Mouse (Mus musculus): ENCODE results near the gene Slc35e3.
A peak's percentile ranks its signal among the peaks of the same experiment; 100 is the strongest.

The Slc35e3 gene

DNA sequence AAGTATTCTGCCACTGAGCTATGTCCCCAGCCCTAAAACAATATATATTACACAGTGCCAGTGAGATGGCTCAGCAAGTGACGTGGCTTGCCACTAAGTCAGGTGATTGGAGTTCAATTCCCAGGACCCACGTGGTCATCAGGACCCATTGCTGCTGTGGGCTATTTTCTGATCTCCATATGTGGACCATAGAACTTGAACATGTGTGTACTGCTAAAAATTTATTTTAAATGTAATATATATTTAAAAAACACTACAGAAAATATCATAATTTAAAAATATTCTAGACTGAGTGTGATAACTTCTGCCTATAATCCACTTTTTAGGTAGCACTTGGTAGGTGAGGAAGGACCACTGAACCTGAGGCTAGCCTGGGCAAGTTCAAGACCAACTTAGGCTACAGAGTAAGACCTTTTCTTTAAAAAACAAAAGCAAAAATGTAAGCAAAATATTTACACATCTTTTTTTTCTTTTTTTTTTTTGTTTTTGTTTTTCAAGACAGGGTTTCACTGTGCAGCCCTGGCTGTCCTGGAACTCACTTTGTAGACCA is 16.2 kb upstream of the Slc35e3 start:
- DNase-seq (ENCODE audit: low spot score) = peak; percentile 93

DNA sequence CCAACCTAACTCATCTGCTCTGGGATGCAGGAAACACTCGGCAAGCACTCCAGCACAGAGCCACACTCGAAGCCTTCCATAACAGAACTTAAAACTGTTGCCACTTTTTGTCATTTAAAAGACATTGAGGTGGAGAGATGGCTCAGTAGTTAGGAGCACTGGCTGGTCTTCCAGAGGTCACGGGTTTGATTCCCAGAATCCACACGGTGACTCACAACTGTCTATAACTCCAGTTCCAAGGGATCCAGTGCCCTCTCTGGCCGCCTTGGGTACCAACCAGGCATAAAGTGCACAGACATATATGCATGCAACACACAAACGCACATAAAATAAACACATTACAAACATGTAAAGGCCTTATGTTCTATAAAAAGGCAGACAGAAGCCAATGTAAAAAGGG is 15.4 kb upstream of the Slc35e3 start:
- peak; percentile 97 for DNase-seq (ENCODE audit: low spot score)

DNA sequence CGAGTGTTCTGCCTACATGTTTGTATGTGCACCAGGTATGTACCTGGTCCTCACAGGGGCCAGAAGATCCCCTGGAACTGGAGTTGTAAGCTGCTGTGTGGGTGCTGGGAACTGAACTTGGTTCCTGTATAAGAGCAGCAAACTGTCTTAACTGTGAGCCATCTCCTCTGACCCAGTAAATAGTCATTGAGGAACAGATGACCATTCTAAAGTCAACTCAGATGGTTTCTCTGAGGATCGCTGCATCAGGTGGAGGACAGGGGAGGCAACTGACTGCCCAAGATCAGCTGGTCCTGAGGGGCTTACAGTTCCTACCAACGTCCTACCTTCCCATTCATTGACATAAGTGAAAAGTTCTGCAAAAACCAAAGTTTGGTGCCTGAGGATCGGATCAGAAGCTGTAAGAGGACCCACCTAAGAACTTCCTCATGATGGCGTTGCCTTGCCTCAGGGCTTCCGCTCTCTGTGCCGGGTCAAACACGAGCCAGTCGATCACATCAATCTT is 14.7 kb upstream of the Slc35e3 start:
- DNase-seq (ENCODE audit: low spot score) = no peak

GRCm38 (mm10) chr10:117759844-117760630 is 13.9 kb upstream of the Slc35e3 start:
- peak; percentile 95 for DNase-seq (ENCODE audit: low spot score)

GRCm38 (mm10) chr10:117758749-117759727 is 12.9 kb upstream of the Slc35e3 start:
- peak; percentile 95 for DNase-seq (ENCODE audit: low spot score)

GRCm38 (mm10) chr10:117758344-117758743 is 12.2 kb upstream of the Slc35e3 start:
- DNase-seq (ENCODE audit: low spot score) = peak; percentile 95

DNA sequence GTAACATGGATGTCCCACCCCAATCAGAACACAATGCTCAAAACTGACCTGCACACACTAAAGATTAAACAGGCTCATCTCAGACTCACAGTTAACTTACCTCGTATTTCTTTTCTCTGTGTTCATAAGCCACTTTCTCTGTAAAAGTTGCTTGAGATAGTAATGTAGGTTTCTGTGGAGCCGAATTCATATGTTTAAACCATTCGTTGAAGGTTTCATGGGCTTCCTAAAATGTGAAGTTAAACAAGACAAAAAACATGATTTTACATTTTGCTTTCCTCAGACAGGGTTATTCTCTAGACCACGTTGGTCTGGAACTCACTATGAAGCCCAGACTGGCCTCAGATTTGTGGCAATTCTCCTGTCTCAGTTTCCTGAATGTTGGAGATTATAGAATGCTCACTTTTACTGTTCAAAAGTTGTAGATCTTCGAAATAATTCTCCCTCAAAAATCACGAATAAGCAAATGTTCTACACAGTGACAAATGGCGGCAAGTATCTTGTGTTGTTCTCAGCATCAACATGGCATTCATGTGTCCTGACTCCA is 11.7 kb upstream of the Slc35e3 start:
- peak; percentile 95 for DNase-seq (ENCODE audit: low spot score)

DNA sequence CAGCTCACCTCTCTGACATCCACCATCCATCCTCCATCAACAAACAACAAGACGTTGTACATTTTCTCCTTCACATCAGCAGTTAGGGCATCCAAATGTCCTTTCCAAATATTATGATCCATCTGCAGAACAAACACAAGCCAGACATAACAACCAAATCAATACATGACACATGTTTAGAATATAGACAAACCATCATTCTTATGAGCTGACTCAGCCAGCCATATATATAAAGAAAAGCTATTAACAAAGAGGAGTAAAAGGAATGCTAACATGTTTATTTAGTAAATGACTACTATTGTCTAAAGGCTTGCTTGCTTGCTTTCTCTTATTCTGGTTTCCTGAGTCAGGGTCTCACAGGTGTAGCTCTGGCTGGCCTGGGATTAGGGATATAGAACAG is 11.1 kb upstream of the Slc35e3 start:
- DNase-seq (ENCODE audit: low spot score) = peak; percentile 96

GRCm38 (mm10) chr10:117756784-117757183 is 10.6 kb upstream of the Slc35e3 start:
- DNase-seq (ENCODE audit: low spot score) = peak; percentile 96

GRCm38 (mm10) chr10:117755799-117756467 is 9.8 kb upstream of the Slc35e3 start:
- DNase-seq (ENCODE audit: low spot score) = peak; percentile 95

GRCm38 (mm10) chr10:117755086-117755798 is 9.1 kb upstream of the Slc35e3 start:
- peak; percentile 95 for DNase-seq (ENCODE audit: low spot score)

GRCm38 (mm10) chr10:117754609-117754940 is 8.4 kb upstream of the Slc35e3 start:
- no peak for DNase-seq (ENCODE audit: low spot score)

DNA sequence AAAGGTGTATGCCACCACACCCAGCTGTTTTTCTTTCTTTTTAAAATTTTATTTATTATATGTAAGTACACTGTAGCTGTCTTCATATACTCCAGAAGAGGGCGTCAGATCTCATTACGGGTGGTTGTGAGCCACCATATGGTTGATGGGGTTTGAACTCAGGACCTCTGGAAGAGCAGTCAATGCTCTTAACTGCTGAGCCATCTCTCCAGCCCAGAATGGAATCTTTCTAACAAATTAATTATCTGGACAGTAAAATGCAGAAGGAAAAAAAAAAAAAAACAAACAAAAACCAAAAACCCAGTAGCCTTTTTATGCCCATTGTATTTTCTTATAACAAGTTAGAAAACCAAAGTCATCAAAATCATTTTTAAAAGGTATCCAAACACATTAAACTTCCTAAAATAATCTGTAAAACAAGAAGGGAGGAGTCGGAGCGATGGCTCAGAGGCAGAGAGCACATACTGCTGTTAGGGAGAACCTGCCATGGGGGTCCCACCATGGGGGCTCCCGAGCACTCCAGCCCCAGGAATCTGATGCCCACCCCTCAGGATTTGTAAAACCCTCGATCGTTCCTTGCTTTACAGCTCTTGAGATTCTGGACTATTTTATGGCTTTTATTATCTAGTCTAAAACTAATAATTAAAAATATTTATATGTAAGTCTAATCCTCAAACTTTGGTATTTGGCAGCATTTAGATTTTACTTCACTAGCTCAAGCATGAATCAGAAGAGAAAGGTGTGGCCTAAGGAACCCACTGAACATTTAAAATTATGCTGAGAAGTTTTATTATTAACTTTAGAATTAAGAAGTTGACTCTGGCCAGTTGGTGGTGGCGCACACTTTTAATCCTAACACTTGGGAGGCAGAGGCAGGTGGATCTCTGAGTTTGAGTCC is 7.8 kb upstream of the Slc35e3 start:
- DNase-seq (ENCODE audit: low spot score) = peak; percentile 95

GRCm38 (mm10) chr10:117752851-117753647 is 6.9 kb upstream of the Slc35e3 start:
- peak; percentile 94 for DNase-seq (ENCODE audit: low spot score)

- DNase-seq (ENCODE audit: low spot score) = peak; percentile 95
These were observed 6.2 kb upstream of the Slc35e3 start for GRCm38 (mm10) chr10:117752304-117752821.

DNA sequence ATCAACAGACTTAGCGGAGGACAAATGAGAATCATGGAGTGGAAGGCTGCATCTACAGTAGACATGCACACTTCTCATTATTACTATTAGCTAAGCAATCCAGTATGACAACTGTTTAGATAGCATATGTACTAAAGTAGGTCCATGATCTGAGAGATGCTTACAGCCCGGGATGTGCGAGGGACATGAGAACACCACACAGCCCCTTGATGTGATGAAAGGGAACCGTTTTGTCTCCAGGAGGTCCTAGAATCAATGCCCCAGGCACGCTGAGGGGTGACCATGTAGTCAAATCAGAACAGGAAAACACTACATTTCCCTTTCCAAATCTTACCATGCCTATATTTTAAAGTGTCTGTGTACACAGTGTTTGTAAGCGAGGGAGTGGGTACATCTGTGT is 5.6 kb upstream of the Slc35e3 start:
- DNase-seq (ENCODE audit: low spot score) = no peak

- no peak for DNase-seq (ENCODE audit: low spot score)
These were observed 5.1 kb upstream of the Slc35e3 start for GRCm38 (mm10) chr10:117751282-117751610.

DNA sequence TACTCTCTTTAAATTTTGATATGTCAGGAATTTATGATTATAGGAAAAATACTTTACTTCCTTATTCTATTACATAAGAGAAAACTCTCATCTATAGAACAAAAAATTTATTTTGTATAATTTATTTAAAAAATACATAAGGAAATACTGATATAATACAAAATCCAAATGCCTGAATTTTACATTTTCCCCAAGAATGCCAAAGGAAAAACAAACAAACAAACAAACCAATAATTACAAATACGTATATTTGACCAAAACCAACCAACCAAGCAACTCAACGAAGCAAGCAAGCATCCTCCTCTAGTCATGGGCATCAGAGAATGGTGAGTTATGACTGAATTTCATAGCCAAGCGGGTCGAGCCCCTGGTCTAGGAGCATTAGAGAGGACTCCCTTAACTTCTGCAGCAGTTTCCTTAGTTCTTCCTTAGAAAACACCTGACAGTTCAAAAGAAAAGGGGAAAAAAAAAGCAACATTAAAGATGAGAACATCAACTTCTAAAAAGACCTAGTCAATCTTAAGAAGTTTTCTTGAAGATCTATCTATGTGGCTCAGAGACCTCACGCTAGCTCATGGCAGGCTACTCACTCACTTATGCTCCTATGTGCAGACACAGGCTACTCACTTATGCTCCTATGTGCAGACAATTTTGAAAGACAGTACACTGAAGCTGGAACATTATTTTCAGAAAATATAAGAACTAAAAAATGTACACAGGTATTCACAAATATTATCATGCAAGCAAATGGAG is 4.5 kb upstream of the Slc35e3 start:
- DNase-seq (ENCODE audit: low spot score) = peak; percentile 95
